Mouse (Mus musculus): ENCODE measurements at regions not wholly inside any gene's neighbourhood (a gene's known extent, or its start where the extent isn't known, plus 50 kb on each side); places are given as distances from the start of the nearest gene placed in this dataset.

DNA sequence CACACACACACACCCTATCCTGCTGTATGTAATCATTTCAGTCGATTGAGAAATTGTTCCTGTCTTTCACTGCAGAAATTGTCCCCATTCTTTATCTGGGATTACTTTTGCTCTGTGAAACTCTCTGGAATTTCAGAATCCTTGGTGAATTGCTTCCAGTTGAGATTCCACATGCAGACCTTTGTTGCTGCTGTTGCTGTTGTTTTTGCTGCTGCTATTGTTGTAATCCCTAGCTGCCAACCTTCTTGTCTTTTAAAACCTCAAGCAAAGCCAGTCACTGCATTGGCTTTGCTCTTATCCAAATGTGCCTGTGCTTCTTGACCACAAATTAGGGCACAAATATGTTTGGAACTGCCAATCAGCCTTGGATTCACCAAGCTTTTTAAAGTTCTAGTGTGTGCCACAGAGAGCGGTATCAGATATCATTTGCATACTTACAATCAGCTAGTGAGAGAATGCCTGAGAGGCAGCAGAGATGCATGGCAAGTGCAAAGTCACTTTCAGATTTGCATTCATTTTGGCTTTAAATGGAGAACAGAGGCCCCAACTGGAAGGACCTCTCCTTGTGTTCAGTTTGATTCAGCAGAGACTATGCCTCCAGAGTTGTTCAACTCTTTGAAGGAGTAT, 1187.0 kb upstream of the Map3k7 start:
- ATAC-seq (no peak), DNase-seq (no peak)
- no peaks in the 10 kb centered on the region for H3K27me3 ChIP-seq (ENCODE audit: insufficient read depth, low read length)
- H3K4me2 ChIP-seq (ENCODE audit: low read depth, low read length): no peak overlapping the region
- H3K27ac ChIP-seq (ENCODE audit: low read depth): no peak overlapping the region
- H3K9me3 ChIP-seq (ENCODE audit: low read length): no peaks in the 10 kb centered on the region
- H3K9ac ChIP-seq (replicated peaks): no peak overlapping the region
- H3K4me1 ChIP-seq (ENCODE audit: insufficient read depth): no peaks in the 10 kb centered on the region
- TF ChIP-seq CTCF (IDR thresholded peaks at IDR 0.05; ENCODE audit: low read depth) (no peak), EP300 (IDR thresholded peaks at IDR 0.05; ENCODE audit: low read depth) (no peak)
- H3K36me3 ChIP-seq (replicated peaks; ENCODE audit: insufficient read depth, low read length): no peaks in the 10 kb centered on the region
- WGBS (ENCODE audit: insufficient replicate concordance): 54% methylated on average over 2 of the region's 2 CpGs
- H3K4me3 ChIP-seq (ENCODE audit: low read depth, low read length): no peak overlapping the region

DNA sequence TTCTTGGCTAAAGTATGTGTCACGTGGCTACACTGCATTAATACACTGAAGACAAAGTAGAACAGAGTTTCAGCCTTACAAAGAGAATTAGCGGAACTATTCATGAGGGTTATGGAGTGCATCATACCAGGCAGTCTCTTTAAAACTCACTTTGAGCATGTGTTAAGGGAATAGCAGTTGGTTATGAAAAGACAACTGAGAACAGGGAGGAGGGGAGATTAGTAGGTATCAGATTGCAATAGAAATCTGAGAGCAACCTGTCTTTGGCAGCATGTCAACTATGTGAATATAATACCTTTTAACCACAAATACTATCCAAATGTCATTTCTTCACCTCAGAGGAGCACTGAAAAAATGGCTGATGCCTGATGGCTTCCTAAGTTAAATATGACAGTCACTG, 1182.2 kb upstream of the Map3k7 start:
- TF ChIP-seq EP300 (IDR thresholded peaks at IDR 0.05; ENCODE audit: low read depth) (no peak), CTCF (IDR thresholded peaks at IDR 0.05; ENCODE audit: low read depth) (no peak)
- Histone ChIP-seq H3K27me3 (ENCODE audit: insufficient read depth, low read length) (no peaks in the 10 kb centered on the region), H3K9me3 (ENCODE audit: low read length) (no peaks in the 10 kb centered on the region), H3K4me2 (ENCODE audit: low read depth, low read length) (no peak overlapping the region), H3K9ac (replicated peaks) (no peak overlapping the region), H3K36me3 (replicated peaks; ENCODE audit: insufficient read depth, low read length) (no peaks in the 10 kb centered on the region), H3K27ac (ENCODE audit: low read depth) (no peak overlapping the region), H3K4me1 (ENCODE audit: insufficient read depth) (no peaks in the 10 kb centered on the region), H3K4me3 (ENCODE audit: low read depth, low read length) (no peak overlapping the region)
- 65% methylated on average over 2 of the region's 2 CpGs for WGBS (ENCODE audit: insufficient replicate concordance)
- no peak for DNase-seq
- no peak for ATAC-seq

DNA sequence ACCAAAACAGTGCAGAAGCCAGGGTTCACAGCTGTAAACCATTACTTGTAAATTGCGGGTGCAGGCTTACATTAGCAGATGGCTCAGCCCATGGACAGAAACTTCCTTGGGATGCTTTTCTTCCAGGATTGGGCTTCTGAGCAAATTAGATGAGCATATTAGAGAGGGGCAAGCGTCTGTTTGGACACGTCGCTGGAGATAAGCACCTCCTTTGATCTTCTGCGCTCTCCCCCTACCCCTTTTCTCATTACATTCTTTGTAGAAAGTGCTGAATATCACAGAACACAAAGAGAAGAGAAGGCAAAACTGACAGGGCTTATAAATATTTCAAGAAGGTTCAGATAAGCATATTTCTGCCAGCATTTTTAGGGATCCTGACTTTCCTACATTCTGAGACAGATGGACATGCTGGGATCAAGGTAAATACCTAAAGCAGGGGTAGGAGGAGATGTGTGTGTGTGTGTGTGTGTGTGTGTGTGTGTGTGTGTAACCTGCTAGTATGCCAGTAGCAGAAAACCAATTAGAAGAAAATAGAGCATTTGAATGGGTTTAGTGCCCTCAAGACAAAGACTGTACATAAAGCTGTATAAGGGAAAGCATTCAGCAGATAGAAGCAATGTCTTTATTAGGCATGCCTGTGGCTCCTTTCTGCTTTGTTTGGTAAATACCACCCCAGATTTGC, 1173.8 kb upstream of the Map3k7 start:
- ATAC-seq (no peak), DNase-seq (no peak)
- WGBS (ENCODE audit: insufficient replicate concordance): 47% methylated on average over 5 of the region's 5 CpGs
- Histone ChIP-seq H3K4me1 (ENCODE audit: insufficient read depth) (no peaks in the 10 kb centered on the region), H3K4me2 (ENCODE audit: low read depth, low read length) (no peak overlapping the region), H3K36me3 (replicated peaks; ENCODE audit: insufficient read depth, low read length) (no peaks in the 10 kb centered on the region), H3K9ac (replicated peaks) (no peak overlapping the region), H3K9me3 (ENCODE audit: low read length) (no peaks in the 10 kb centered on the region), H3K27ac (ENCODE audit: low read depth) (no peak overlapping the region), H3K4me3 (ENCODE audit: low read depth, low read length) (no peak overlapping the region), H3K27me3 (ENCODE audit: insufficient read depth, low read length) (no peaks in the 10 kb centered on the region)
- no peak for TF ChIP-seq EP300 (IDR thresholded peaks at IDR 0.05; ENCODE audit: low read depth)
- TF ChIP-seq CTCF (IDR thresholded peaks at IDR 0.05; ENCODE audit: low read depth): no peak

DNA sequence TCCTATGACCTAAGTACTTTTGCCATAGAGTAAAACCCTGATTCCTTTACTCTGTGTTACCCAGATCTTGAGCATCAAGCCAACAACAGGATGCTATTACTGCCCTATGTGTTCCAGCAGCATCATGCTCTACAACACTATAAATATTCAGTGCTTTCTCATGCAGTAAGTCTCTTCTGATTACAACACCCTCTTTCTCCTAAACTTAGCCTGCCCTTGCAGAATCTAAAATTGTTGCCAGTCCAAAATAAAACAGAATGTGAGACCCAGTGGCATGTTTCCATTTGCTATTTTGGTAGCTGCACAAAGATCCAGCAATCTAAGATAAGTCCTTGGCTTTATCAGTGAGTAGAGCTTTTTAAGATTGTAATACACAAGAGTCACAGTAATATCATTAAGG, 1154.1 kb upstream of the Map3k7 start:
- Histone ChIP-seq H3K27me3 (ENCODE audit: insufficient read depth, low read length) (no peaks in the 10 kb centered on the region), H3K4me3 (ENCODE audit: low read depth, low read length) (no peak overlapping the region), H3K36me3 (replicated peaks; ENCODE audit: insufficient read depth, low read length) (no peaks in the 10 kb centered on the region), H3K27ac (ENCODE audit: low read depth) (no peak overlapping the region), H3K4me2 (ENCODE audit: low read depth, low read length) (no peak overlapping the region), H3K4me1 (ENCODE audit: insufficient read depth) (no peaks in the 10 kb centered on the region), H3K9ac (replicated peaks) (no peak overlapping the region), H3K9me3 (ENCODE audit: low read length) (no peaks in the 10 kb centered on the region)
- DNase-seq (no peak), ATAC-seq (no peak)
- TF ChIP-seq CTCF (IDR thresholded peaks at IDR 0.05; ENCODE audit: low read depth): no peak
- no peak for TF ChIP-seq EP300 (IDR thresholded peaks at IDR 0.05; ENCODE audit: low read depth)

DNA sequence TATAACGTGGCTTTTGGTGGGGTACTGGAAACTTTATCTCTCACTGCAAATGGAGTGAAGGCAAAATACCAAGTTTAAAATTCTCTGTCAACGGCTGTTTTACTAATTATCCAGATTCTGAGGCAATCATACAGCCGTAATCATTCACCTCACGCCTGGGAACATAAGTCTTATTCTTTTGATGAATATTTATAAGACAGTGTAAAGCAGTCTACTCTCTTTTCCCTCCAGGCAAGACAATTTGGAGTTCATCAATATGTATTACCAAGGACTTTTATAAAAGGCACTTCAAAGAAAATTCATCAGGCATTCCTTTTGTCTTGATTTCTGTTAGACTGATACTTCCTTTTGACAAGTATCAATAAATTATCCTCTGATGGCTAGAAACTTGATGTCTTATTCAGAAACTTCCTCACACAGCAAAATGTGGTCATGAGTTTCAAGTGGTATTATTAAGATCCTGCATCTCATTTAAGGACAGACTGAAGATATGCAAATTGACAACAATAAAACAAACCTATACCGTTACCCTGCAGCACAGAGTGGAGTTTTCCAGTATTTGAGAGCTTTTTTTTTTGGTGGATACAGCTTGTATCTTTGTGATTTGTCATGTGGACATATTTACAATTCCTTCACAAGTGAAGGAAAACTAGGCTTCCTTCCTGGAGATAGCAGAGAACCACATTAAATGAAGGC, 1108.4 kb upstream of the Map3k7 start:
- H3K4me1 ChIP-seq (ENCODE audit: insufficient read depth): no peaks in the 10 kb centered on the region
- WGBS (ENCODE audit: insufficient replicate concordance): 59% methylated on average over 5 of the region's 5 CpGs
- H3K36me3 ChIP-seq (replicated peaks; ENCODE audit: insufficient read depth, low read length): no peaks in the 10 kb centered on the region
- H3K9me3 ChIP-seq (ENCODE audit: low read length): no peaks in the 10 kb centered on the region; the same call in 1 of the 2 replicates
- no peak overlapping the region for H3K4me3 ChIP-seq (ENCODE audit: low read depth, low read length)
- no peak overlapping the region for H3K27ac ChIP-seq (ENCODE audit: low read depth)
- no peak for TF ChIP-seq CTCF (IDR thresholded peaks at IDR 0.05; ENCODE audit: low read depth)
- no peak for TF ChIP-seq EP300 (IDR thresholded peaks at IDR 0.05; ENCODE audit: low read depth)
- no peak overlapping the region for H3K4me2 ChIP-seq (ENCODE audit: low read depth, low read length)
- no peak overlapping the region for H3K9ac ChIP-seq (replicated peaks)
- no peaks in the 10 kb centered on the region for H3K27me3 ChIP-seq (ENCODE audit: insufficient read depth, low read length)
- ATAC-seq: no peak
- DNase-seq: no peak

DNA sequence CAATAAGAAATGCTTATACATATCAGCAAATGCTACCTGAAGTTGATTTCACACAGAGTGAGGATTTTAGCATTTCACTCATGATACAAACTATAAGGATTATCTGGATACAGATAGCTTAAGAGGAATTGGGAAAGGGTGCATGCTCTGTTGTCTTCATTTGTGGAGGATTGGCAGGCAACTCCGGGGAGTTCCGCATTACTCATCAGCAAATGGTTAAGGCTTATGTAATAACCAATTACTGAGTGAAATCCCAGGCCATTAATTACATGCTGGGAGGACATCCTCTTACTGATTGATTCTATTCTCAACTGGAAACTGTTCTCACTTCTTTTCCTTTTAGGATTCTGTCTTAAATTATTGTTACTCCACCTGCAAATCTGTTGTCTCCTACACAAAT, 1058.9 kb upstream of the Map3k7 start:
- Histone ChIP-seq H3K4me1 (ENCODE audit: insufficient read depth) (no peaks in the 10 kb centered on the region), H3K4me3 (ENCODE audit: low read depth, low read length) (no peak overlapping the region), H3K4me2 (ENCODE audit: low read depth, low read length) (no peak overlapping the region), H3K27ac (ENCODE audit: low read depth) (no peak overlapping the region), H3K36me3 (replicated peaks; ENCODE audit: insufficient read depth, low read length) (no peaks in the 10 kb centered on the region), H3K9ac (replicated peaks) (no peak overlapping the region), H3K27me3 (ENCODE audit: insufficient read depth, low read length) (no peaks in the 10 kb centered on the region), H3K9me3 (ENCODE audit: low read length) (no peaks in the 10 kb centered on the region)
- ATAC-seq: no peak
- no peak for TF ChIP-seq EP300 (IDR thresholded peaks at IDR 0.05; ENCODE audit: low read depth)
- TF ChIP-seq CTCF (IDR thresholded peaks at IDR 0.05; ENCODE audit: low read depth): no peak
- no peak for DNase-seq
- 75% methylated on average over 2 of the region's 2 CpGs for WGBS (ENCODE audit: insufficient replicate concordance)

All from liver, postnatal 0 days (tissue).